Mouse (Mus musculus): ENCODE measurements around the gene Cryba4. TPM values are rescaled to one million over a fixed set of nuclear protein-coding genes. Genes with fewer than 3 reads are reported as not detected.
A peak's percentile ranks its signal among the peaks of the same experiment; 100 is the strongest.

The Cryba4 gene
- polyA plus RNA-seq, 1 experiment from 2014 or later: 1.9 TPM

DNA sequence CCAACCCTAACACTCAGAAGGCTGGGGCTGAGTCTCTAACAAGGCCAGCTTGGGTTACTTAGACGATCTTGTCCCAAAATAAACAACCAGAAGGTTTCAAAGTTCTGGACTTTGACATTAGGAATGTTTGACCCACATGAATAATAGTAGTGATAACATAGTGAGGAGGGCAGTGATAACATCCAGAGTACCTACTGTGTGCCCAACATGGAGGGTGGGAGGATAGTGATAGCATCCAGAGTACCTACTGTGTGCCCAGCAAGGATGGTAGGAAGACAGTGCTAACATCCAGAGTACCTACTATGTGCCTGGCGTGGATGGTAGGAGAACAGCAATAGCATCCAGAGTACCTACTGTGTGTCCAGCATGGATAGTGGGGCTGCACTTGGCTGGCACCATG, 41.5 kb upstream of the Cryba4 start:
- H3K9me3 ChIP-seq: no peaks in the 10 kb centered on the region
- 57% methylated on average over 2 of the region's 2 CpGs for WGBS
- H3K9ac ChIP-seq: no peak overlapping the region
- no peak overlapping the region for H3K4me3 ChIP-seq
- no peaks in the 10 kb centered on the region for H3K36me3 ChIP-seq
- no peak for ATAC-seq (ENCODE audit: extremely low read depth, insufficient number of reproducible peaks, low FRiP score, low TSS enrichment)
- H3K4me1 ChIP-seq: peaks cover 79% of the 10 kb centered on the region
- no peaks in the 10 kb centered on the region for H3K27me3 ChIP-seq (replicated peaks)
- H3K27ac ChIP-seq (replicated peaks): no peak overlapping the region
- H3K4me2 ChIP-seq: no peak overlapping the region

GRCm38 (mm10) chr5:112292343-112292980, 40.1 kb upstream of the Cryba4 start:
- H3K4me2 ChIP-seq: no peak overlapping the region
- no peak overlapping the region for H3K4me3 ChIP-seq
- no peaks in the 10 kb centered on the region for H3K27me3 ChIP-seq (replicated peaks)
- WGBS: 75% methylated on average over 17 of the region's 17 CpGs
- no peaks in the 10 kb centered on the region for H3K9me3 ChIP-seq
- no peak overlapping the region for H3K9ac ChIP-seq
- H3K4me1 ChIP-seq: peaks cover 79% of the 10 kb centered on the region
- H3K36me3 ChIP-seq: no peaks in the 10 kb centered on the region
- no peak for ATAC-seq (ENCODE audit: extremely low read depth, insufficient number of reproducible peaks, low FRiP score, low TSS enrichment)
- no peak overlapping the region for H3K27ac ChIP-seq (replicated peaks)

DNA sequence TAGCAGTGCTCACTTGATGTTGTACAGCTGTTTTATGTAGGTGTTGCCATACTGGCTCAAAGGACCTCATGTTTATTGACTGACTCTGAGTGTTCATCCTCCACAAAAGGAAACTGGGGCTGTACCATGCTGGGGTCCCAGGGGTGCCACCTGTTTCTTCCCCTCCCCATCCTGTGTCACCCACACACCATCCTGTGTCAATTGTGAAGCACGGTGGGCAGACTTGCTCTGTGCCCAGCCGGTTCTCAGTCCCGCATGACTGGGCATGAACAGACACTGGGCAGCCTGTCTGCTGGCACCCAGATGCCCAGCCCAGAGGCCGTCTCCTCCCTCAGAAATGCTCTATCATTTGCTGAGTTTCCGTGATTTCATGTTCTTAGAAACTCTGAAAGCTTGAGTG, 39.5 kb upstream of the Cryba4 start:
- Histone ChIP-seq H3K9me3 (no peaks in the 10 kb centered on the region), H3K36me3 (no peaks in the 10 kb centered on the region), H3K4me3 (no peak overlapping the region), H3K4me2 (no peak overlapping the region), H3K27me3 (replicated peaks) (no peaks in the 10 kb centered on the region), H3K27ac (replicated peaks) (no peak overlapping the region), H3K4me1 (peaks cover 79% of the 10 kb centered on the region), H3K9ac (no peak overlapping the region)
- ATAC-seq (ENCODE audit: extremely low read depth, insufficient number of reproducible peaks, low FRiP score, low TSS enrichment): no peak
- 91% methylated on average over 5 of the region's 5 CpGs for WGBS

DNA sequence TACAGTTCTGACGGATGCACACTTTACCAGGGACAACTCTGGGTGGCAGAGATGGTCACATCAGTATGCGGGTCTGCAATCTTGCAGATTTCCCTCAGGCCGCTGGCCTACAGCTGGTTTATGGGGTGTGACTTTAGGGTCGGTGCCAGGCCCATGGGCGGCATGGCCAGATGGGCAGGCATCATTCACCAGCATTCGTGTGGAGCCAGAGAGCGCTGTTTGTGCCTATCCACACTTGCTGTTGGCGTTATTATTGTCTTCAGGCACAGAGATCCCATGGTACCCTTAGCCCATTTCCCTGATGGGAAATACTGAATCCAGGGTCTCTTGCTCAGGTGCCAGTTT, 38.2 kb upstream of the Cryba4 start:
- Histone ChIP-seq H3K4me2 (peak overlapping the region; percentile 7), H3K9me3 (no peaks in the 10 kb centered on the region), H3K4me3 (no peak overlapping the region), H3K9ac (no peak overlapping the region), H3K27me3 (replicated peaks) (no peaks in the 10 kb centered on the region), H3K36me3 (peaks cover 4% of the 10 kb centered on the region; the same call in 1 of the 2 replicates), H3K4me1 (peaks cover 76% of the 10 kb centered on the region), H3K27ac (replicated peaks) (no peak overlapping the region)
- 83% methylated on average over 8 of the region's 8 CpGs for WGBS
- ATAC-seq (ENCODE audit: extremely low read depth, insufficient number of reproducible peaks, low FRiP score, low TSS enrichment): no peak

GRCm38 (mm10) chr5:112289819-112290535, 37.7 kb upstream of the Cryba4 start:
- no peaks in the 10 kb centered on the region for H3K9me3 ChIP-seq
- H3K9ac ChIP-seq: 0 out of 2 replicates have a peak overlapping the region, but pooled peaks have one; percentile 40
- ATAC-seq (ENCODE audit: extremely low read depth, insufficient number of reproducible peaks, low FRiP score, low TSS enrichment): no peak
- H3K27me3 ChIP-seq (replicated peaks): no peaks in the 10 kb centered on the region
- WGBS: 86% methylated on average over 16 of the region's 16 CpGs
- peaks cover 4% of the 10 kb centered on the region; the same call in 1 of the 2 replicates for H3K36me3 ChIP-seq
- H3K4me1 ChIP-seq: peaks cover 76% of the 10 kb centered on the region
- peak overlapping the region; percentile 17 for H3K4me3 ChIP-seq
- peak overlapping the region; percentile 45 for H3K4me2 ChIP-seq
- H3K27ac ChIP-seq (replicated peaks): no peak overlapping the region

DNA sequence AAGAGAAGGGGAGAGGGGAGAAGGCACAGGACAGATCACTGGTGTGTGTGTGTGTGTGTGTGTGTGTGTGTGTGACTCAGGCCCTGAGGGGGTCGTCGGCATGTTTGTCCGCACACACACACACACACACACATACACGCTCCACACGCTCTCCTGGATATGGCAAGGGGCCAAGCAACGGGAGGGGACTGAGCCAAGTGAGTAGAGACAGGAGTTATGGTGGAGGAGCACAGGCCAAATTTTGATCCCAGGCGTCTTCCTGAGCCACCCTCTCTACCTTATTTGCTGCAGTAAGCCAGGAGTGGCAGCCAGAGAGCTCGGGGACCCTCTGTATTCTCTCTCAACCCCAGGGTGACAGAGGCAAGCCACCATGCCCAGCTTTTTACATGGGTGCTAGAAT, 36.9 kb upstream of the Cryba4 start:
- ATAC-seq (ENCODE audit: extremely low read depth, insufficient number of reproducible peaks, low FRiP score, low TSS enrichment): no peak
- H3K27ac ChIP-seq (replicated peaks): no peak overlapping the region
- peak overlapping the region; percentile 17 for H3K4me3 ChIP-seq
- 0 out of 2 replicates have a peak overlapping the region, but pooled peaks have one; percentile 50 for H3K9ac ChIP-seq
- peaks cover 4% of the 10 kb centered on the region; the same call in 1 of the 2 replicates for H3K36me3 ChIP-seq
- H3K4me2 ChIP-seq: peak overlapping the region; percentile 45
- no peaks in the 10 kb centered on the region for H3K9me3 ChIP-seq
- H3K27me3 ChIP-seq (replicated peaks): no peaks in the 10 kb centered on the region
- WGBS: 54% methylated on average over 8 of the region's 8 CpGs
- peaks cover 76% of the 10 kb centered on the region for H3K4me1 ChIP-seq

- ATAC-seq (ENCODE audit: extremely low read depth, insufficient number of reproducible peaks, low FRiP score, low TSS enrichment): no peak
- Histone ChIP-seq H3K4me1 (peaks cover 77% of the 10 kb centered on the region), H3K9me3 (no peaks in the 10 kb centered on the region), H3K27me3 (replicated peaks) (no peaks in the 10 kb centered on the region), H3K27ac (replicated peaks) (peak overlapping the region; percentile 61), H3K36me3 (peaks cover 4% of the 10 kb centered on the region; the same call in 1 of the 2 replicates), H3K4me2 (peak overlapping the region; percentile 45), H3K4me3 (peak overlapping the region; percentile 17), H3K9ac (peak overlapping the region; percentile 50; the same call in 1 of the 2 replicates)
- WGBS: 62% methylated on average over 9 of the region's 9 CpGs
Observed at GRCm38 (mm10) chr5:112288193-112289141, 36.1 kb upstream of the Cryba4 start.

DNA sequence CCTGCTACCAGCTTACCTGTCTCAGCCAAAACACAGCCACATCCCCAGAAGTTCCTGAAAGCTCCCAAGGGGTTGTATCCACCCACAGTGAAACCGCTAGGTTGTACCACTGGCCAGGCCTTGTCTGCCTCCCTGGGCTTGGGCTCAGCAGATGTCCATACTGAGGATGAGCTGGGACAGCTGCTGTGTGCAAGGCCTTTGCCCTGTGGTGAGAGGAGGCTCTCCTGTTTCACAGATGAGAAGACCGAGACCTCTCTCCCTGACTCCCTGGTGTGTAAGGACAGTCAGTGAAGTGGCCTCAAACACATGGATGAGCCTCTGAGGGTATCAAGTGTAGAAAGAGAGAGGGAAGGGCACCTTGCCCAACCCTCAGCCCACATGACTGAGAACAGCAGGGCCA, 35.3 kb upstream of the Cryba4 start:
- Histone ChIP-seq H3K4me2 (no peak overlapping the region), H3K36me3 (peaks cover 4% of the 10 kb centered on the region; the same call in 1 of the 2 replicates), H3K4me1 (peaks cover 77% of the 10 kb centered on the region), H3K9me3 (no peaks in the 10 kb centered on the region), H3K27me3 (replicated peaks) (no peaks in the 10 kb centered on the region), H3K9ac (no peak overlapping the region), H3K4me3 (no peak overlapping the region), H3K27ac (replicated peaks) (peak overlapping the region; percentile 32; the same call in 1 of the 2 replicates)
- no peak for ATAC-seq (ENCODE audit: extremely low read depth, insufficient number of reproducible peaks, low FRiP score, low TSS enrichment)
- WGBS: 85% methylated on average over 2 of the region's 2 CpGs

- 64% methylated on average over 11 of the region's 11 CpGs for WGBS
Observed at GRCm38 (mm10) chr5:112286984-112287641, 34.8 kb upstream of the Cryba4 start.

DNA sequence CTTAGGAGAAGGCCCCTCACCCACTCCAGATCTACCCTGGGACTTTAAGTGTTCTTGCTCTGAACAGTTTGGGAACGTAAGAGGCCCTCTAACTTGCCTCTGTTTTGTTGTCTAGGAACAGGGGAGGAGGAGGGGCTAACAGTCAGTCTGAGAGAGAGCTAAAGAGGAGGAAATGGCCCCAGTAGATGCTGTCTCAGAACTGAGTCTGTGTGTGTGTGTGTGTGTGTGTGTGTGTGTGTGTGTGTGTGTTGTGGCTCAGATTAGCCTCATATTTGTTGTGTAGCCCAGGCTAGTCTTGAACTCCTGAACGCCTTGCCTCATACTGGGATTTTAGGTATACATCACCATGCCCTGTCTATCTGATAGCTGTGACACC, 34.3 kb upstream of the Cryba4 start:
- WGBS: 60% methylated on average over 2 of the region's 2 CpGs
- no peaks in the 10 kb centered on the region for H3K27me3 ChIP-seq (replicated peaks)
- no peak overlapping the region for H3K4me2 ChIP-seq
- H3K4me3 ChIP-seq: no peak overlapping the region
- no peak overlapping the region for H3K27ac ChIP-seq (replicated peaks)
- no peaks in the 10 kb centered on the region for H3K9me3 ChIP-seq
- H3K36me3 ChIP-seq: peaks cover 4% of the 10 kb centered on the region; the same call in 1 of the 2 replicates
- ATAC-seq (ENCODE audit: extremely low read depth, insufficient number of reproducible peaks, low FRiP score, low TSS enrichment): no peak
- H3K9ac ChIP-seq: no peak overlapping the region
- H3K4me1 ChIP-seq: peaks cover 79% of the 10 kb centered on the region

More at GRCm38 (mm10) chr5:112286984-112287641, 34.8 kb upstream of the Cryba4 start:
- Histone ChIP-seq H3K27me3 (replicated peaks) (no peaks in the 10 kb centered on the region), H3K9ac (no peak overlapping the region), H3K4me2 (no peak overlapping the region), H3K36me3 (peaks cover 4% of the 10 kb centered on the region; the same call in 1 of the 2 replicates), H3K4me3 (no peak overlapping the region), H3K9me3 (no peaks in the 10 kb centered on the region), H3K4me1 (peaks cover 77% of the 10 kb centered on the region), H3K27ac (replicated peaks) (peak overlapping the region; percentile 32; the same call in 1 of the 2 replicates)
- no peak for ATAC-seq (ENCODE audit: extremely low read depth, insufficient number of reproducible peaks, low FRiP score, low TSS enrichment)

All from heart, embryonic 13.5 days (tissue).